Mouse (Mus musculus) layer of hippocampus, postnatal 14 days (tissue): ENCODE results near the gene Creb5. TPM values are rescaled to one million over a fixed set of nuclear protein-coding genes. Genes with fewer than 3 reads are reported as not detected.

ENCODE experiments used
- DNase-seq, 2 experiments: peaks; one replicate each; pipeline ENCODE4 v3.0.0; 2021 to 2022; ENCODE audit warnings: low spot score in 2 of 2, mixed read lengths in 1 of 2
- total RNA-seq, 2 experiments: library from RNA; stranded (reverse); gene quantifications; 2 replicates each; pipeline ENCODE4 v1.2.3; 2021

Gene Creb5
- total RNA-seq, 2 experiments from 2014 or later, result 4.7 TPM

DNA sequence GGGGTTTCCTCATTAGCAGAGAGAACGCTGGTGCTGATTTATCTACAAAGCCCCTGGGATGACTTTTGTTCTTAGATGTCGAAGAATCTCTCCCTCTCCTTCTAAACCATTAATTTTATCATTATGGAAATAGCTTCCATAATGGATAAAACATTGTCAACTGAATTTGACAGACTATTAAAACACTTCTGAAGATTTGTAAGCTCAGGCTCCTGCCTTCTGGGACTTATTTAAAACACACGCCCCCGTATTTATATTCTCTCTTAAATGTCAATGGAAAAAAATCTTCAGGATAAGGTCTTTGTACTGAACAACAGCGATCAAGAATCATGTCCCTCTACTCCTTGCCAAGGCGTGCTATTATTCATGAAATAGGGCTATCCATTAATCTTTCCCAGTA lies 448.6 kb downstream of the Creb5 start:
- no peak for DNase-seq

GRCm38 (mm10) chr6:53738206-53738605 lies 451.1 kb downstream of the Creb5 start:
- DNase-seq, result no peak

DNA sequence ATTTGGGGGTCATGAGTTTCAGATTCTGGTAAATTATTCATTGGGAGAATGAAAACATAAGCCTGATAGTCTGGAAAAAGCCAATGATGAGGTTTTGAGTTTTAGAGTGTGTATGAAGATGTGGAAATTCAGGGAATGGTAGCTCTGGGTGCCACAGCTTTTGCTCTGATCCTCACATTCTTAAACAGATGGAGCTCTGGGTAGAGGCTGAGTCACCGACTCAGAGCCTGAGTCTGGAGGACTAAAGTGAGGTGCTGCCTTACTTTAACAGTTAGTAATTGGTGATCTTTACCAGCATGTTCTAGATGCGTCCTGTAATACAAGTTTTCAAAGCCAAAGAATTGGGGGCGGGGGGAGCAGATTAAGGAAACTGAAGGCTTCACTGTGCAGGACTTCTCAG lies 454.2 kb downstream of the Creb5 start:
- DNase-seq, result no peak

Other genes starting within 250 kb of the Creb5 start
- 10 to 100 TPM; 55.1 to 56.9 TPM for gene Jazf1, start 218.6 kb upstream of the Creb5 start, total RNA-seq